9 mouse cellular contexts compared by ENCODE assay signal in genomic region chr15:85822011-85822359, GRCm38 (mm10). TPM values are rescaled to one million over a fixed set of nuclear protein-coding genes. Genes with fewer than 3 reads are reported as not detected.
A peak's percentile ranks its signal among the peaks of the same experiment; 100 is the strongest.
DNase-seq lines count a peak whose midpoint lies in the region; ATAC-seq and TF ChIP-seq lines count a peak whose summit lies in the region.
"Had no signal": no experiment of that assay in that cellular context is flagged by ENCODE, and none has a peak within 500 bp of the region (broad histone marks: within the 10 kb centered on the region; RNA-seq: fewer than 3 reads in every experiment).

No protein-coding gene starts in this region.

- H3K4me2 ChIP-seq in kidney, embryonic 16.5 days (replicated peaks; ENCODE audit: low read depth, low read length) = peak overlapping the region; percentile 96
- peak overlapping the region; percentile 93 for H3K4me2 ChIP-seq in embryonic facial prominence, embryonic 14.5 days (ENCODE audit: low read depth, low read length)
- peak overlapping the region; percentile 97 for H3K4me2 ChIP-seq in intestine, postnatal 0 days (replicated peaks; ENCODE audit: low read depth)
- H3K4me2 ChIP-seq in neural tube, embryonic 13.5 days = peak overlapping the region; percentile 88

- H3K36me3 ChIP-seq in kidney, embryonic 16.5 days (ENCODE audit: insufficient read depth, low read length) = no peaks in the 10 kb centered on the region
- H3K36me3 ChIP-seq in embryonic facial prominence, embryonic 14.5 days (ENCODE audit: control insufficient read depth, insufficient read depth, low read length) = no peaks in the 10 kb centered on the region
- no peaks in the 10 kb centered on the region for H3K36me3 ChIP-seq in intestine, postnatal 0 days (ENCODE audit: control insufficient read depth, insufficient read depth)
- H3K36me3 ChIP-seq in neural tube, embryonic 13.5 days = no peaks in the 10 kb centered on the region

- H3K27me3 ChIP-seq in kidney, embryonic 16.5 days (ENCODE audit: insufficient read depth, low read length) = peaks cover 10% of the 10 kb centered on the region; the same call in 1 of the 2 replicates
- H3K27me3 ChIP-seq in embryonic facial prominence, embryonic 14.5 days (replicated peaks; ENCODE audit: control insufficient read depth, insufficient read depth, low read length) = peaks cover 7% of the 10 kb centered on the region
- no peaks in the 10 kb centered on the region; the same call in 1 of the 2 replicates for H3K27me3 ChIP-seq in intestine, postnatal 0 days (replicated peaks; ENCODE audit: control insufficient read depth, insufficient read depth, low read length)
- H3K27me3 ChIP-seq in neural tube, embryonic 13.5 days = peaks cover 30% of the 10 kb centered on the region

- no peak for DNase-seq in kidney, postnatal 36 days
- DNase-seq in embryonic facial prominence, embryonic 14.5 days (ENCODE audit: low spot score) = peak; percentile 30
- DNase-seq in gastrocnemius, adult 8-10 months (ENCODE audit: low spot score in 2 of 2) = no peak
- DNase-seq in adrenal gland, adult 8-10 months = no peak
- DNase-seq in kidney, adult 18-20 months = no peak

- 21% methylated on average over 4 of the region's 4 CpGs for WGBS in kidney, embryonic 16.5 days
- 13% methylated on average over 4 of the region's 4 CpGs for WGBS in embryonic facial prominence, embryonic 14.5 days
- WGBS in intestine, postnatal 0 days = 16% methylated on average over 4 of the region's 4 CpGs
- 15% methylated on average over 4 of the region's 4 CpGs for WGBS in neural tube, embryonic 13.5 days

- H3K9ac ChIP-seq in kidney, embryonic 16.5 days (replicated peaks; ENCODE audit: low read length) = peak overlapping the region; percentile 81
- H3K9ac ChIP-seq in embryonic facial prominence, embryonic 14.5 days (ENCODE audit: low read depth, low read length) = peak overlapping the region; percentile 79
- H3K9ac ChIP-seq in intestine, postnatal 0 days (ENCODE audit: low read depth, low read length) = peak overlapping the region; percentile 72; the same call in 1 of the 2 replicates
- peak overlapping the region; percentile 76 for H3K9ac ChIP-seq in neural tube, embryonic 13.5 days

- peak overlapping the region; percentile 53 for H3K4me3 ChIP-seq in kidney, embryonic 16.5 days (ENCODE audit: low read length)
- peak overlapping the region; percentile 53 for H3K4me3 ChIP-seq in embryonic facial prominence, embryonic 14.5 days (ENCODE audit: low read depth, low read length)
- peak overlapping the region; percentile 51 for H3K4me3 ChIP-seq in intestine, postnatal 0 days (ENCODE audit: low read depth, low read length)
- peak overlapping the region; percentile 48 for H3K4me3 ChIP-seq in neural tube, embryonic 13.5 days

- TF ChIP-seq CTCF in intestine, postnatal 0 days (IDR thresholded peaks at IDR 0.05; ENCODE audit: low read depth) = peak; percentile 64

- 0 out of 2 replicates have a peak, but pooled peaks cover 6% of the 10 kb centered on the region for H3K4me1 ChIP-seq in kidney, embryonic 16.5 days (ENCODE audit: insufficient read depth, low read length)
- no peaks in the 10 kb centered on the region; the same call in 1 of the 2 replicates for H3K4me1 ChIP-seq in embryonic facial prominence, embryonic 14.5 days (ENCODE audit: control insufficient read depth, insufficient read depth, low read length)
- H3K4me1 ChIP-seq in intestine, postnatal 0 days (replicated peaks; ENCODE audit: control insufficient read depth, insufficient read depth, low read length) = 0 out of 2 replicates have a peak, but pooled peaks cover 4% of the 10 kb centered on the region
- H3K4me1 ChIP-seq in neural tube, embryonic 13.5 days (replicated peaks) = peaks cover 11% of the 10 kb centered on the region

- ATAC-seq in kidney, embryonic 16.5 days (ENCODE audit: low FRiP score, low TSS enrichment) = peak; percentile 61; the same call in 1 of the 2 replicates
- ATAC-seq in embryonic facial prominence, embryonic 14.5 days (ENCODE audit: low read depth) = peak; percentile 88
- peak; percentile 48; the same call in 1 of the 2 replicates for ATAC-seq in intestine, postnatal 0 days
- ATAC-seq in neural tube, embryonic 13.5 days (ENCODE audit: low read depth) = 0 out of 2 replicates have a peak, but pooled peaks have one; percentile 59

- H3K27ac ChIP-seq in kidney, embryonic 16.5 days (ENCODE audit: low read length) = no peak overlapping the region
- no peak overlapping the region for H3K27ac ChIP-seq in embryonic facial prominence, embryonic 14.5 days (replicated peaks; ENCODE audit: low read depth, low read length)
- H3K27ac ChIP-seq in intestine, postnatal 0 days (ENCODE audit: low read depth, low read length) = no peak overlapping the region
- H3K27ac ChIP-seq in neural tube, embryonic 13.5 days (replicated peaks) = no peak overlapping the region
- H3K27ac ChIP-seq: macrophage had no signal

- H3K9me3 ChIP-seq in kidney, embryonic 16.5 days (ENCODE audit: low read length) = peaks cover 20% of the 10 kb centered on the region
- H3K9me3 ChIP-seq in embryonic facial prominence, embryonic 14.5 days (ENCODE audit: control insufficient read depth, low read length) = peaks cover 20% of the 10 kb centered on the region; the same call in 1 of the 2 replicates
- 0 out of 2 replicates have a peak, but pooled peaks cover 4% of the 10 kb centered on the region for H3K9me3 ChIP-seq in intestine, postnatal 0 days (ENCODE audit: control insufficient read depth)
- H3K9me3 ChIP-seq in neural tube, embryonic 13.5 days = peaks cover 18% of the 10 kb centered on the region

RNA-seq across cellular contexts. Expression of gene Pkdrej, which starts 0.5 kb away (rescaled TPM):
- 0.10 and 0.11 TPM in 2 replicates for polyA plus RNA-seq in kidney, embryonic 16.5 days (2015; fragmentation: Nextera tagmentation; extraction: Ambion mirVana)
- polyA plus RNA-seq in embryonic facial prominence, embryonic 14.5 days (2014; fragmentation: Nextera tagmentation; extraction: Ambion mirVana) = 0.26 and 0.31 TPM in 2 replicates
- 0.07 and 0.12 TPM in 2 replicates for polyA plus RNA-seq in intestine, postnatal 0 days (2015; fragmentation: Nextera tagmentation; extraction: Ambion mirVana)
- 0.03 and 0.17 TPM in 2 replicates for polyA plus RNA-seq in neural tube, embryonic 13.5 days (2015; fragmentation: Nextera tagmentation; extraction: Ambion mirVana)
- total RNA-seq in gastrocnemius, adult 8-10 months (2022) = 1 to 10 TPM in 1 of 4 experiments, under 1 TPM in 3; 0.24 to 1.0 (median 0.57) TPM
- 1 to 10 TPM in 2 of 4 experiments, under 1 TPM in 2; 0.49 to 1.6 (median 0.95) TPM for total RNA-seq in adrenal gland, adult 8-10 months (2022)
- polyA plus RNA-seq: macrophage had no signal

RNA-seq across cellular contexts. Expression of gene Ttc38, which starts 10.1 kb away (rescaled TPM):
- polyA plus RNA-seq in kidney, embryonic 16.5 days (2015; fragmentation: Nextera tagmentation; extraction: Ambion mirVana) = 8.0 and 8.2 TPM in 2 replicates
- polyA plus RNA-seq in embryonic facial prominence, embryonic 14.5 days (2014; fragmentation: Nextera tagmentation; extraction: Ambion mirVana) = 5.0 and 6.1 TPM in 2 replicates
- 8.6 and 10.4 TPM in 2 replicates for polyA plus RNA-seq in intestine, postnatal 0 days (2015; fragmentation: Nextera tagmentation; extraction: Ambion mirVana)
- polyA plus RNA-seq in neural tube, embryonic 13.5 days (2015; fragmentation: Nextera tagmentation; extraction: Ambion mirVana) = 3.9 and 4.3 TPM in 2 replicates
- total RNA-seq in gastrocnemius, adult 8-10 months (2022) = 1 to 10 TPM; 3.7 to 6.7 (median 4.4) TPM
- 10 to 100 TPM; 19.6 to 26.5 (median 23.1) TPM for total RNA-seq in adrenal gland, adult 8-10 months (2022)

RNA-seq across cellular contexts. Expression of gene Cdpf1, which starts 10.5 kb away (rescaled TPM):
- polyA plus RNA-seq in kidney, embryonic 16.5 days (2015; fragmentation: Nextera tagmentation; extraction: Ambion mirVana) = 31.1 and 37.4 TPM in 2 replicates
- polyA plus RNA-seq in embryonic facial prominence, embryonic 14.5 days (2014; fragmentation: Nextera tagmentation; extraction: Ambion mirVana) = 30.6 and 33.4 TPM in 2 replicates
- polyA plus RNA-seq in intestine, postnatal 0 days (2015; fragmentation: Nextera tagmentation; extraction: Ambion mirVana) = 48.6 and 49.9 TPM in 2 replicates
- 18.4 and 21.0 TPM in 2 replicates for polyA plus RNA-seq in neural tube, embryonic 13.5 days (2015; fragmentation: Nextera tagmentation; extraction: Ambion mirVana)
- 10 to 100 TPM; 52.8 to 58.2 (median 55.1) TPM for total RNA-seq in gastrocnemius, adult 8-10 months (2022)
- total RNA-seq in adrenal gland, adult 8-10 months (2022) = 10 to 100 TPM; 20.9 to 29.4 (median 22.4) TPM

RNA-seq across cellular contexts. Expression of gene Gtse1, which starts 37.6 kb away (rescaled TPM):
- 31.0 and 33.1 TPM in 2 replicates for polyA plus RNA-seq in kidney, embryonic 16.5 days (2015; fragmentation: Nextera tagmentation; extraction: Ambion mirVana)
- 18.9 and 19.6 TPM in 2 replicates for polyA plus RNA-seq in embryonic facial prominence, embryonic 14.5 days (2014; fragmentation: Nextera tagmentation; extraction: Ambion mirVana)
- polyA plus RNA-seq in intestine, postnatal 0 days (2015; fragmentation: Nextera tagmentation; extraction: Ambion mirVana) = 4.2 and 4.6 TPM in 2 replicates
- polyA plus RNA-seq in neural tube, embryonic 13.5 days (2015; fragmentation: Nextera tagmentation; extraction: Ambion mirVana) = 5.0 and 5.6 TPM in 2 replicates
- total RNA-seq in gastrocnemius, adult 8-10 months (2022) = under 1 TPM in 1 of 4 experiments, not detected in 3; 0.13 TPM
- 1 to 10 TPM in 3 of 4 experiments, under 1 TPM in 1; 0.61 to 1.5 (median 1.3) TPM for total RNA-seq in adrenal gland, adult 8-10 months (2022)

RNA-seq across cellular contexts. Expression of gene Trmu, which starts 57.1 kb away (rescaled TPM):
- polyA plus RNA-seq in kidney, embryonic 16.5 days (2015; fragmentation: Nextera tagmentation; extraction: Ambion mirVana) = 51.8 and 53.2 TPM in 2 replicates
- polyA plus RNA-seq in embryonic facial prominence, embryonic 14.5 days (2014; fragmentation: Nextera tagmentation; extraction: Ambion mirVana) = 32.4 and 32.7 TPM in 2 replicates
- polyA plus RNA-seq in intestine, postnatal 0 days (2015; fragmentation: Nextera tagmentation; extraction: Ambion mirVana) = 13.6 and 14.4 TPM in 2 replicates
- 43.3 and 45.8 TPM in 2 replicates for polyA plus RNA-seq in neural tube, embryonic 13.5 days (2015; fragmentation: Nextera tagmentation; extraction: Ambion mirVana)
- 10 to 100 TPM in 2 of 4 experiments, 1 to 10 TPM in 2; 7.7 to 14.1 (median 9.8) TPM for total RNA-seq in gastrocnemius, adult 8-10 months (2022)
- total RNA-seq in adrenal gland, adult 8-10 months (2022) = 10 to 100 TPM; 21.8 to 49.7 (median 33.9) TPM
